Mouse (Mus musculus) gastrocnemius, adult 8-10 months (tissue): ENCODE results near the gene Sox11. TPM values are rescaled to one million over a fixed set of nuclear protein-coding genes. Genes with fewer than 3 reads are reported as not detected.

ENCODE experiments used
- DNase-seq, 2 experiments: peaks; one replicate each; pipeline ENCODE4 v3.0.0; 2022; ENCODE audit warnings: low spot score in 2 of 2
- total RNA-seq, 4 experiments: library from RNA; stranded (reverse); gene quantifications; 2 replicates each; pipeline ENCODE4 v1.2.4; 2022

The Sox11 gene
- total RNA-seq, 4 experiments from 2014 or later, result 0.02 to 0.07 (median 0.03) TPM; not detected in 1

- DNase-seq, result no peak
These were observed 5.6 kb downstream of the Sox11 start for GRCm38 (mm10) chr12:27336801-27337200.

GRCm38 (mm10) chr12:27336336-27336735, 6.0 kb downstream of the Sox11 start:
- no peak for DNase-seq

GRCm38 (mm10) chr12:27335356-27336055, 6.9 kb downstream of the Sox11 start:
- DNase-seq, result no peak

GRCm38 (mm10) chr12:27333590-27333989, 8.8 kb downstream of the Sox11 start:
- no peak for DNase-seq

GRCm38 (mm10) chr12:27323423-27323822, 19.0 kb downstream of the Sox11 start:
- DNase-seq, result no peak

GRCm38 (mm10) chr12:27320705-27321104, 21.7 kb downstream of the Sox11 start:
- no peak for DNase-seq

GRCm38 (mm10) chr12:27312985-27313384, 29.4 kb downstream of the Sox11 start:
- no peak for DNase-seq

- DNase-seq, result no peak
These were observed 30.4 kb downstream of the Sox11 start for GRCm38 (mm10) chr12:27311854-27312466.

- DNase-seq, result no peak
These were observed 31.0 kb downstream of the Sox11 start for GRCm38 (mm10) chr12:27311316-27311832.

- no peak for DNase-seq
These were observed 31.7 kb downstream of the Sox11 start for GRCm38 (mm10) chr12:27310703-27311102.

GRCm38 (mm10) chr12:27309969-27310368, 32.4 kb downstream of the Sox11 start:
- DNase-seq, result no peak

GRCm38 (mm10) chr12:27304713-27305437, 37.5 kb downstream of the Sox11 start:
- DNase-seq, result no peak

GRCm38 (mm10) chr12:27303190-27303589, 39.2 kb downstream of the Sox11 start:
- DNase-seq, result no peak

GRCm38 (mm10) chr12:27298721-27299120, 43.7 kb downstream of the Sox11 start:
- no peak for DNase-seq

- no peak for DNase-seq
These were observed 48.2 kb downstream of the Sox11 start for GRCm38 (mm10) chr12:27294191-27294590.

GRCm38 (mm10) chr12:27293736-27294135, 48.6 kb downstream of the Sox11 start:
- no peak for DNase-seq

- DNase-seq, result no peak
These were observed 49.2 kb downstream of the Sox11 start for GRCm38 (mm10) chr12:27293208-27293607.
